Mouse (Mus musculus) heart, postnatal 10 days (tissue): ENCODE results near the gene Nfkb1. TPM values are rescaled to one million over a fixed set of nuclear protein-coding genes. Genes with fewer than 3 reads are reported as not detected.

Source experiments
- DNase-seq, 2 experiments: peaks; one replicate each; pipeline ENCODE4 v3.0.0; 2021
- intact Hi-C: fragments of 180-260 bp; cut with DNase I; formaldehyde crosslinking; loops from one replicate; pipeline ENCODE4 v1.15.1; 2025
- total RNA-seq, 2 experiments: library from RNA; stranded (reverse); gene quantifications; 2 replicates each; pipeline ENCODE4 v1.2.3; 2021

The Nfkb1 gene
- total RNA-seq, 2 experiments from 2014 or later, result 49.5 to 52.2 TPM

- intact Hi-C loops, result no loop called here
- peak in 1 of 2 experiments; percentile 35 for DNase-seq
Observed at GRCm38 (mm10) chr3:135636454-135636853, 54.9 kb downstream of the Nfkb1 start.

- intact Hi-C loops, result no loop called here
- no peak for DNase-seq
Observed at GRCm38 (mm10) chr3:135635646-135636434, 55.5 kb downstream of the Nfkb1 start.

GRCm38 (mm10) chr3:135635030-135635429 lies 56.3 kb downstream of the Nfkb1 start:
- intact Hi-C loops, result no loop called here
- no peak for DNase-seq

- intact Hi-C loops, result no loop called here
- DNase-seq, result no peak
Observed at GRCm38 (mm10) chr3:135634275-135634674, 57.1 kb downstream of the Nfkb1 start.

GRCm38 (mm10) chr3:135631856-135632255 lies 59.5 kb downstream of the Nfkb1 start:
- intact Hi-C loops, result loop anchor here (2.0 kb wide), 1 partner anchor 81 kb away; no protein-coding TSS in a partner anchor
- DNase-seq, result no peak

GRCm38 (mm10) chr3:135631096-135631457 lies 60.3 kb downstream of the Nfkb1 start:
- intact Hi-C loops, result loop anchor here (2.0 kb wide), 1 partner anchor 82 kb away; no protein-coding TSS in a partner anchor
- peak in 1 of 2 experiments; percentile 28 for DNase-seq

- intact Hi-C loops, result loop anchor here (2.0 kb wide), 1 partner anchor 82 kb away; no protein-coding TSS in a partner anchor
- no peak for DNase-seq
Observed at GRCm38 (mm10) chr3:135630430-135631095, 60.8 kb downstream of the Nfkb1 start.

- DNase-seq, result no peak
- intact Hi-C loops, result loop anchor here (2.0 kb wide), 1 partner anchor 83 kb away; no protein-coding TSS in a partner anchor
Observed at GRCm38 (mm10) chr3:135629830-135630355, 61.5 kb downstream of the Nfkb1 start.

- intact Hi-C loops, result no loop called here
- DNase-seq, result no peak
Observed at GRCm38 (mm10) chr3:135628706-135629169, 62.6 kb downstream of the Nfkb1 start.

- DNase-seq, result no peak
- intact Hi-C loops, result no loop called here
Observed at GRCm38 (mm10) chr3:135628000-135628705, 63.2 kb downstream of the Nfkb1 start.

- no peak for DNase-seq
- intact Hi-C loops, result no loop called here
Observed at GRCm38 (mm10) chr3:135625290-135625689, 66.1 kb downstream of the Nfkb1 start.

GRCm38 (mm10) chr3:135616730-135617129 lies 74.6 kb downstream of the Nfkb1 start:
- intact Hi-C loops, result no loop called here
- DNase-seq, result no peak

GRCm38 (mm10) chr3:135614376-135614775 lies 77.0 kb downstream of the Nfkb1 start:
- intact Hi-C loops, result no loop called here
- no peak for DNase-seq

GRCm38 (mm10) chr3:135610221-135610620 lies 81.1 kb downstream of the Nfkb1 start:
- no peak for DNase-seq
- intact Hi-C loops, result no loop called here

- peak; percentile 35 to 42 for DNase-seq
- intact Hi-C loops, result loop anchor here (5.0 kb wide), 1 partner anchor 104 kb away; no protein-coding TSS in a partner anchor
Observed at GRCm38 (mm10) chr3:135607660-135608473, 83.5 kb downstream of the Nfkb1 start.

- no peak for DNase-seq
- intact Hi-C loops, result loop anchor here (5.0 kb wide), 1 partner anchor 105 kb away; no protein-coding TSS in a partner anchor
Observed at GRCm38 (mm10) chr3:135607021-135607420, 84.3 kb downstream of the Nfkb1 start.

- intact Hi-C loops, result loop anchor here (5.0 kb wide), 1 partner anchor 106 kb away; no protein-coding TSS in a partner anchor
Observed at GRCm38 (mm10) chr3:135606592-135606991, 84.8 kb downstream of the Nfkb1 start.

GRCm38 (mm10) chr3:135605474-135605873 lies 85.9 kb downstream of the Nfkb1 start:
- intact Hi-C loops, result loop anchor here (5.0 kb wide), 1 partner anchor 107 kb away; no protein-coding TSS in a partner anchor
- no peak for DNase-seq

More at GRCm38 (mm10) chr3:135606592-135606991, 84.8 kb downstream of the Nfkb1 start:
- DNase-seq, result no peak

GRCm38 (mm10) chr3:135604626-135605417 lies 86.5 kb downstream of the Nfkb1 start:
- no peak for DNase-seq
- intact Hi-C loops, result loop anchor here (5.0 kb wide), 1 partner anchor 107 kb away; no protein-coding TSS in a partner anchor
